Mouse (Mus musculus) brain, embryonic 14.5 days (tissue): ENCODE results near the gene Trim60. TPM values are rescaled to one million over a fixed set of nuclear protein-coding genes. Genes with fewer than 3 reads are reported as not detected.

Source experiments
- DNase-seq: peaks from one replicate; pipeline ENCODE4 v3.0.0-alpha.2; 2011; ENCODE audit warnings: low read depth
- CTCF ChIP-seq: fragments of 200-500 bp; IDR thresholded peaks from 2 replicates; pipeline ENCODE4 v1.5.1; 2012; ENCODE audit warnings: inconsistent platforms, mild to moderate bottlenecking, moderate library complexity, borderline replicate concordance; ENCODE audit not compliant: insufficient read depth, insufficient read length; ENCODE audit errors: extremely low read depth
- POLR2A ChIP-seq: fragments of 200-500 bp; IDR thresholded peaks from 2 replicates; pipeline ENCODE4 v1.6.1; 2012; ENCODE audit warnings: mild to moderate bottlenecking, inconsistent platforms, borderline replicate concordance; ENCODE audit not compliant: poor library complexity, insufficient read depth, insufficient read length, severe bottlenecking; ENCODE audit errors: extremely low read depth
- polyA plus RNA-seq: library from polyadenylated mRNA; depleted of rRNA; stranded (reverse); fragments of >200 nt; gene quantifications from 2 replicates; pipeline ENCODE4 v1.2.3, GENCODE M21; 2012; rRNA removed

Gene Trim60
- polyA plus RNA-seq, 1 experiment, result not detected

- DNase-seq, result peak; percentile 1
- TF ChIP-seq POLR2A (no peak), CTCF (no peak)
These were observed 35.1 kb downstream of the Trim60 start for GRCm38 (mm10) chr8:64983150-64983897.

- no peak for TF ChIP-seq POLR2A
- no peak for TF ChIP-seq CTCF
- no peak for DNase-seq
These were observed 55.5 kb downstream of the Trim60 start for GRCm38 (mm10) chr8:64962836-64963235.

GRCm38 (mm10) chr8:64959025-64959424 is 59.4 kb downstream of the Trim60 start:
- no peak for DNase-seq
- TF ChIP-seq POLR2A, result no peak

GRCm38 (mm10) chr8:64952101-64952500 is 66.3 kb downstream of the Trim60 start:
- no peak for TF ChIP-seq POLR2A
- TF ChIP-seq CTCF, result no peak
- DNase-seq, result no peak

Other genes with a start within 250 kb of the Trim60 start
- 41.2 and 44.9 TPM in 2 replicates for gene Klhl2, start 168.6 kb downstream of the Trim60 start, polyA plus RNA-seq
- 15.2 and 17.7 TPM in 2 replicates for gene Tmem192, start 71.4 kb downstream of the Trim60 start, polyA plus RNA-seq
- gene Trim75, start 30.8 kb downstream of the Trim60 start, polyA plus RNA-seq, result not detected in 2 replicates
- not detected in 2 replicates for gene Trim61, start 61 bp downstream of the Trim60 start, polyA plus RNA-seq
- gene Apela, start 18.8 kb upstream of the Trim60 start, polyA plus RNA-seq, result 2.3 and 2.4 TPM in 2 replicates
- not detected in 2 replicates for gene Gm10663, start 56.4 kb upstream of the Trim60 start, polyA plus RNA-seq
- not detected in 2 replicates for gene BC030870, start 111.0 kb upstream of the Trim60 start, polyA plus RNA-seq